Mouse (Mus musculus): ENCODE results near the gene Ezr. TPM values are rescaled to one million over a fixed set of nuclear protein-coding genes. Genes with fewer than 3 reads are reported as not detected.

The Ezr gene
- polyA plus RNA-seq, 2 experiments: 39.2 to 71.3 TPM

DNA sequence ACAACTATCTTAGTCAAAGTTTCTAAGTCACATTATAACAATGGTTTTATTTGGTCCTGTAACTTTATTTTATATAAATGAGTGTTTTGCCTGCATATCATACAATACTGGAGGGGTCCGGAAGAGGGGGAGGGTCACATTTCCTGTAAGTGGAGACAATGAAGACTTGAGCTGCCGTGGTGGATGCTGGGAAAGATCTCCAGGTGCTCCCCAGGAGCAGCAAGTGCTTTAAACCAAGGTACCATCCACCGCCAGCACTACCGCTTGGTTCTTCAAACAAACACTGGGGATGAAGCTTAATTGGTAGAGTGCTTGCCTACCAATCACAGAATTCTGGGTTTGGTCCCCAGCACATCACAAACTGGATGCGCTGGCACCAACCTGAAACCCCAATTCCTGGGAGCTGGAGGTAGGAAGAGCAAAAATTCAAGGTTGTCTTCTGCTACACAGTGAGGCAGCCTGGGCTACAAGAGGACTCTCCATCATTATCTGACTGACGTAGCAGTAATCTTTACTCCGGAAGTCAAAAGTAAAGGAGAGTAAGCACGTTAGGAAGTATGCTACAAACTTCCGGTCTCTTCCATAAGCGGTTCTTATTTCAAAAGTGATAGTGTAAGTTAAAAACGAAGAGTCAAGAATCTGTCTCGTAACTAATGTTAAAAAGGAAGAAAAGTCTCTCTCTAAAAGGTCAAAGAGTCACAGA lies 4.8 kb downstream of the Ezr start:
- no peak for TF ChIP-seq POLR2A (IDR thresholded peaks at IDR 0.05; ENCODE audit: borderline replicate concordance, extremely low read depth, insufficient read depth, insufficient read length)
- 66% methylated on average over 12 of the region's 12 CpGs for WGBS
- DNase-seq (ENCODE audit: low spot score): no peak
- Histone ChIP-seq H3K9me3 (ENCODE audit: control insufficient read depth, low read length) (no peaks in the 10 kb centered on the region), H3K4me2 (replicated peaks; ENCODE audit: low read depth, low read length, severe bottlenecking) (peak overlapping the region; percentile 74; the same call in 1 of the 2 replicates), H3K9ac (ENCODE audit: low read depth, low read length, severe bottlenecking) (no peak overlapping the region), H3K36me3 (ENCODE audit: control insufficient read depth, insufficient read depth, low read length) (no peaks in the 10 kb centered on the region), H3K4me1 (ENCODE audit: control insufficient read depth, insufficient read depth, low read length) (peaks cover 16% of the 10 kb centered on the region), H3K4me3 (replicated peaks; ENCODE audit: low read length) (peak overlapping the region; percentile 42), H3K27ac (replicated peaks; ENCODE audit: low read depth, low read length) (no peak overlapping the region), H3K27me3 (ENCODE audit: control insufficient read depth, insufficient read depth, low read length) (no peaks in the 10 kb centered on the region)
- ATAC-seq (ENCODE audit: low FRiP score, low read depth): no peak

DNA sequence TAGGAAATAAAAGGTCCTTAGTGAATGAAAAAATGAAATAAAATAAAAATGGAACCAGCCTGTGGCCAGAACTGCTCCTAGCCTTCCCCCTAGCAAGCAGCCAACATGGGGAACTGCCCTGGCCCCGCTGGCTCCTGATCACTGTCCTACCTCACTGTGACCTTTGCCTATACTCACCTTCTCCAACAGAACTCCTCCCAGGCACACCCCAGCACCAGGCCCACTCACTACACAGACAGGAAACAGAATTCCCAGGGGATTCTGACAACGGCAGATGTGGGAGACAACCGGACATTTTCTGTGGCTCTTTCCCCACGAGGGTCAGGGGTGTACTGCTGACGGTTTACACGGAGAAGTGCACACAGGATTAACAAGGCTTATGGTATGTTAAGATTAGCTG lies 5.5 kb downstream of the Ezr start:
- peaks cover 16% of the 10 kb centered on the region for H3K4me1 ChIP-seq (ENCODE audit: control insufficient read depth, insufficient read depth, low read length)
- H3K9me3 ChIP-seq (ENCODE audit: control insufficient read depth, low read length): no peaks in the 10 kb centered on the region
- no peaks in the 10 kb centered on the region for H3K36me3 ChIP-seq (ENCODE audit: control insufficient read depth, insufficient read depth, low read length)
- no peak for ATAC-seq (ENCODE audit: low FRiP score, low read depth)
- TF ChIP-seq POLR2A (IDR thresholded peaks at IDR 0.05; ENCODE audit: borderline replicate concordance, extremely low read depth, insufficient read depth, insufficient read length): no peak
- H3K4me2 ChIP-seq (replicated peaks; ENCODE audit: low read depth, low read length, severe bottlenecking): no peak overlapping the region
- no peak for DNase-seq (ENCODE audit: low spot score)
- no peaks in the 10 kb centered on the region for H3K27me3 ChIP-seq (ENCODE audit: control insufficient read depth, insufficient read depth, low read length)
- H3K4me3 ChIP-seq (replicated peaks; ENCODE audit: low read length): no peak overlapping the region
- no peak overlapping the region for H3K27ac ChIP-seq (replicated peaks; ENCODE audit: low read depth, low read length)
- 73% methylated on average over 6 of the region's 6 CpGs for WGBS
- no peak overlapping the region for H3K9ac ChIP-seq (ENCODE audit: low read depth, low read length, severe bottlenecking)

DNA sequence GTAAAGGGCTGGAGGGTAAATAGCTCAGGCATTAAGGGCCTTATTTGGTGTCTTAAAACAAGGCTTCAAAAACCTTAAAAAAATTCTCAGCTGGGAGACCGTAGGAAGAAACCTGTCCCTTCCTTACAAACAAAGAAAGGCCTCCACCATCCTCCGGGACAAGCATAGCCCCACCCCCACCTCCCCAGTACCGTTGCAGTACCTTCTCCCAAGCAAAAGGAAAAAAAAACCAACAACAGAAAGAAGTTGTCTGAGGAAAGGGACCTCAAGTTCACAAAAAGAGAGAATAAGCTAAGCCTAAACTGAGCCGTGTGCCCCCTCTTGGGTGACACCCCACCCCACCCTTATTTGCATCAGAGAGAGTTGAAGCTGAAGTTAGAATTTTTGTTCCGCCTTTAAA lies 6.0 kb downstream of the Ezr start:
- Histone ChIP-seq H3K9me3 (ENCODE audit: control insufficient read depth, low read length) (no peaks in the 10 kb centered on the region), H3K4me2 (replicated peaks; ENCODE audit: low read depth, low read length, severe bottlenecking) (no peak overlapping the region), H3K4me1 (ENCODE audit: control insufficient read depth, insufficient read depth, low read length) (peaks cover 17% of the 10 kb centered on the region), H3K9ac (ENCODE audit: low read depth, low read length, severe bottlenecking) (no peak overlapping the region), H3K4me3 (replicated peaks; ENCODE audit: low read length) (no peak overlapping the region), H3K36me3 (ENCODE audit: control insufficient read depth, insufficient read depth, low read length) (no peaks in the 10 kb centered on the region), H3K27me3 (ENCODE audit: control insufficient read depth, insufficient read depth, low read length) (no peaks in the 10 kb centered on the region), H3K27ac (replicated peaks; ENCODE audit: low read depth, low read length) (no peak overlapping the region)
- no peak for DNase-seq (ENCODE audit: low spot score)
- TF ChIP-seq POLR2A (IDR thresholded peaks at IDR 0.05; ENCODE audit: borderline replicate concordance, extremely low read depth, insufficient read depth, insufficient read length): no peak
- no peak for ATAC-seq (ENCODE audit: low FRiP score, low read depth)
- WGBS: 42% methylated on average over 5 of the region's 5 CpGs

DNA sequence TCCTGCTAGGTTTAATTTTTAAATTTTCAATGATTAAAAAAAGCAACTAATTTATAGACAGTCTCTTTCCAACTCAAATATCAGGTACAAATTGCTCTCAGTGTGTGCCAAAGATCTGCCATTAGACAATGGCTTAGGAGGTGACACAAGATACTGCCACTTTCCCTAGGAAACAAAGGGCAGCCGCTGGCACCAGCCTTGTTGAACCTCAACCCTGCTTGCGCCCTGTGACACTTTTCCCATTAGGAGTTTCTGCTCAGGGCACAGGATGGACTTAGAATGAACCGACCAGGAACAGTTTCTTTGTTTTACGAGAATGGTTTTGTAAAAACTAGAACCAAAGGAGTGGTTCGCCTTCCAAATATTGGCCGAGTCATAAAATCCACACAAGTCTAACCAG lies 6.5 kb downstream of the Ezr start:
- no peak overlapping the region for H3K9ac ChIP-seq (ENCODE audit: low read depth, low read length, severe bottlenecking)

DNA sequence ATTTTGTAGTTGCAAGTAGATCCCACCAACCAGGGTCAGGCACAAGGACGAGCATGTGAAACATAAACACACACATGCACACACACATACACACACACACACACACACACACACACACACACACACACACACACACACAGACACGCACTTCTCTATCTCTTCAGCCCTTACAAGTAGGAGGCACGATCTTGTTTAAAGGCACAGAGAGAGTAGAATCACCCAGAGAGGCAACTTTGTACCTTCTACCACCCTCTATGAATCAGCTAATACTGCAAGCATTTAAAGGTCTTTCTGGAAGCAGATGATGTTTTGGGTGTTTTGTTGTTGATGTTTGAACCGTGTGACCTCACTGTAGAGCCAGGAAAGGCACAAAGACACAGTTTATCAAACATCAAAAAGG lies 6.9 kb downstream of the Ezr start:
- H3K27me3 ChIP-seq (ENCODE audit: control insufficient read depth, insufficient read depth, low read length): no peaks in the 10 kb centered on the region
- no peaks in the 10 kb centered on the region for H3K9me3 ChIP-seq (ENCODE audit: control insufficient read depth, low read length)
- WGBS: 94% methylated on average over 4 of the region's 4 CpGs
- no peak overlapping the region for H3K4me3 ChIP-seq (replicated peaks; ENCODE audit: low read length)
- no peak for ATAC-seq (ENCODE audit: low FRiP score, low read depth)
- peaks cover 21% of the 10 kb centered on the region for H3K4me1 ChIP-seq (ENCODE audit: control insufficient read depth, insufficient read depth, low read length)
- no peak overlapping the region for H3K27ac ChIP-seq (replicated peaks; ENCODE audit: low read depth, low read length)
- H3K4me2 ChIP-seq (replicated peaks; ENCODE audit: low read depth, low read length, severe bottlenecking): no peak overlapping the region
- no peak for DNase-seq (ENCODE audit: low spot score)
- no peak overlapping the region for H3K9ac ChIP-seq (ENCODE audit: low read depth, low read length, severe bottlenecking)
- TF ChIP-seq POLR2A (IDR thresholded peaks at IDR 0.05; ENCODE audit: borderline replicate concordance, extremely low read depth, insufficient read depth, insufficient read length): no peak
- H3K36me3 ChIP-seq (ENCODE audit: control insufficient read depth, insufficient read depth, low read length): no peaks in the 10 kb centered on the region

More for the DNA sequence above, 6.5 kb downstream of the Ezr start:
- Histone ChIP-seq H3K36me3 (ENCODE audit: control insufficient read depth, insufficient read depth, low read length) (no peaks in the 10 kb centered on the region), H3K4me2 (replicated peaks; ENCODE audit: low read depth, low read length, severe bottlenecking) (no peak overlapping the region), H3K27ac (replicated peaks; ENCODE audit: low read depth, low read length) (no peak overlapping the region), H3K4me1 (ENCODE audit: control insufficient read depth, insufficient read depth, low read length) (peaks cover 21% of the 10 kb centered on the region), H3K27me3 (ENCODE audit: control insufficient read depth, insufficient read depth, low read length) (no peaks in the 10 kb centered on the region), H3K4me3 (replicated peaks; ENCODE audit: low read length) (no peak overlapping the region), H3K9me3 (ENCODE audit: control insufficient read depth, low read length) (no peaks in the 10 kb centered on the region)
- no peak for TF ChIP-seq POLR2A (IDR thresholded peaks at IDR 0.05; ENCODE audit: borderline replicate concordance, extremely low read depth, insufficient read depth, insufficient read length)
- WGBS: 42% methylated on average over 6 of the region's 6 CpGs
- ATAC-seq (ENCODE audit: low FRiP score, low read depth): no peak
- no peak for DNase-seq (ENCODE audit: low spot score)

Measured in limb, embryonic 14.5 days (tissue).